Mouse (Mus musculus) neural tube, embryonic 15.5 days (tissue): ENCODE results near the gene Lrrc72. TPM values are rescaled to one million over a fixed set of nuclear protein-coding genes. Genes with fewer than 3 reads are reported as not detected.

Experiments
- ATAC-seq: fragments of 200-750 bp; cut with Nextera tagmentation; 2 replicates; pipeline ENCODE4 v1.8.0; 2017; ENCODE audit warnings: mild to moderate bottlenecking, moderate TSS enrichment, moderate library complexity; ENCODE audit not compliant: low FRiP score
- H3K27ac ChIP-seq: fragments of 300-500 bp; sonication (generic); replicated peaks from 2 replicates; pipeline ENCODE4 v1.5.1; 2015; ENCODE audit warnings: mild to moderate bottlenecking, inconsistent platforms
- H3K27me3 ChIP-seq: fragments of 300-500 bp; sonication (generic); replicated peaks from 2 replicates; pipeline ENCODE4 v1.6.1; 2015; ENCODE audit warnings: inconsistent platforms
- H3K36me3 ChIP-seq: fragments of 300-500 bp; sonication (generic); 2 replicates; pipeline ENCODE4 v1.6.1; 2015; ENCODE audit warnings: inconsistent platforms
- H3K4me1 ChIP-seq: fragments of 300-500 bp; sonication (generic); 2 replicates; pipeline ENCODE4 v1.6.1; 2015; ENCODE audit warnings: inconsistent platforms
- H3K4me2 ChIP-seq: fragments of 300-500 bp; sonication (generic); 2 replicates; pipeline ENCODE4 v1.6.1; 2015; ENCODE audit warnings: inconsistent platforms, mild to moderate bottlenecking, moderate library complexity
- H3K4me3 ChIP-seq: fragments of 300-500 bp; sonication (generic); replicated peaks from 2 replicates; pipeline ENCODE4 v1.5.1; 2015; ENCODE audit warnings: mild to moderate bottlenecking, inconsistent platforms
- H3K9ac ChIP-seq: fragments of 300-500 bp; sonication (generic); replicated peaks from 2 replicates; pipeline ENCODE4 v1.6.1; 2015; ENCODE audit warnings: mild to moderate bottlenecking, inconsistent platforms
- H3K9me3 ChIP-seq: fragments of 300-500 bp; sonication (generic); replicated peaks from 2 replicates; pipeline ENCODE4 v1.6.1; 2016; ENCODE audit warnings: inconsistent platforms
- whole genome bisulfite sequencing: fragments of 180-500 bp; shearing (Covaris S2); methylation state at CpG from one replicate; pipeline ENCODE4 v1.1.7; 2015; ENCODE audit warnings: mixed read lengths; 5-methylcytosine and 5-hydroxymethylcytosine counted together
- polyA plus RNA-seq: library from polyadenylated mRNA; unstranded; fragments of >200 nt; fragmentation: Nextera tagmentation; extraction: Ambion mirVana; gene quantifications from 2 replicates; pipeline ENCODE4 v1.2.1, GENCODE M21; 2015

The Lrrc72 gene
- polyA plus RNA-seq, result not detected in 2 replicates

GRCm38 (mm10) chr12:36253298-36253697 is at the start of gene Lrrc72:
TSS of gene Lrrc72 (minus strand) at chr12:36253398.
- Histone ChIP-seq H3K4me1 (no peaks in the 10 kb centered on the region), H3K27me3 (no peaks in the 10 kb centered on the region), H3K9ac (no peak within 1 kb of the TSS), H3K27ac (no peak within 1 kb of the TSS), H3K9me3 (no peaks in the 10 kb centered on the region), H3K4me3 (no peak within 1 kb of the TSS), H3K36me3 (no peaks in the 10 kb centered on the region), H3K4me2 (no peak within 1 kb of the TSS)
- WGBS, result 93% methylated on average over 9 of the region's 9 CpGs
- ATAC-seq, result no peak

DNA sequence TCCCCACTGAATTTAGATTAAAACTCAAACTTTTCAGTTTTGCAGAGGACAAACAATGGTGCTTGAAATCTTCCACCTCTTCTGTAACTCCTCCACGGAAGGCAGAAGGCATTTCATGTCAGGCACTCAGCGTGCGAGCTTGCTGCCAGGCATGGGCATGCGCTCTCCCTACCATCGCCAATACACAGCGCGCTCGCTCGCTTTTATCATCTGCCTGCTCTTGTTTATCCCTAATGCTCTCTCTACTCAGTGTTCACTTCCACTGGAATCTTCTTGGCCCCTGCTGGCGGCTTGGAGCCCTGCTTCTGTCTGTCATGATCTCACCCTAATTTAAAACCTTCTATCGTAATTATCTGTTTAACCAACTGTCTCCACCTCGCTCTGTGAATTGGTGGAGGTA is 49.1 kb upstream of the Lrrc72 start:
- Histone ChIP-seq H3K4me1 (no peaks in the 10 kb centered on the region), H3K27me3 (no peaks in the 10 kb centered on the region), H3K4me3 (no peak overlapping the region), H3K27ac (no peak overlapping the region), H3K9me3 (no peaks in the 10 kb centered on the region), H3K4me2 (no peak overlapping the region), H3K36me3 (no peaks in the 10 kb centered on the region), H3K9ac (no peak overlapping the region)
- 84% methylated on average over 12 of the region's 12 CpGs for WGBS
- ATAC-seq, result no peak

- Histone ChIP-seq H3K4me2 (no peak overlapping the region), H3K27me3 (no peaks in the 10 kb centered on the region), H3K27ac (no peak overlapping the region), H3K4me3 (no peak overlapping the region), H3K36me3 (no peaks in the 10 kb centered on the region), H3K4me1 (no peaks in the 10 kb centered on the region), H3K9me3 (no peaks in the 10 kb centered on the region), H3K9ac (no peak overlapping the region)
- no peak for ATAC-seq
- 84% methylated on average over 6 of the region's 6 CpGs for WGBS
Observed at GRCm38 (mm10) chr12:36291346-36291745, 38.1 kb upstream of the Lrrc72 start.

DNA sequence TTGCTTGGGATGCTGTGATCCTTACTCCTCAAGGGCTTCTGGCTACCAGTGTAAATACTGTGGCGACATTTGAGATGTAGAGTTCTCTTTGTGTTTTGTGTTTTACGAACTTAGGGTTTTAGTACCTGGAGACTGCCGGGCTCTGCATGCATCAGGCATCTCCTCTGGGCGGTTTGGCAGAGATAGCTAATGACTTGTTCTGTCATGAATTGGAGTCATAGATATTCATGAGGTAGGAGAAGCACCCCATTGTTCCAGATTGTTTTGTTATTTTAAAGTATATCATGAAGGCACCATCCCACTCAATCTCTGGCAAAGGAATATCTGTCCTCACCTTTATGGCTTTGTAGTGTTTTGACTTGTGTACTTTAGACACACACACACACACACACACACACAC is 37.3 kb upstream of the Lrrc72 start:
- Histone ChIP-seq H3K9ac (no peak overlapping the region), H3K36me3 (no peaks in the 10 kb centered on the region), H3K4me3 (no peak overlapping the region), H3K4me1 (no peaks in the 10 kb centered on the region), H3K4me2 (no peak overlapping the region), H3K9me3 (no peaks in the 10 kb centered on the region), H3K27me3 (no peaks in the 10 kb centered on the region), H3K27ac (no peak overlapping the region)
- WGBS, result 55% methylated on average over 4 of the region's 4 CpGs
- ATAC-seq, result no peak

DNA sequence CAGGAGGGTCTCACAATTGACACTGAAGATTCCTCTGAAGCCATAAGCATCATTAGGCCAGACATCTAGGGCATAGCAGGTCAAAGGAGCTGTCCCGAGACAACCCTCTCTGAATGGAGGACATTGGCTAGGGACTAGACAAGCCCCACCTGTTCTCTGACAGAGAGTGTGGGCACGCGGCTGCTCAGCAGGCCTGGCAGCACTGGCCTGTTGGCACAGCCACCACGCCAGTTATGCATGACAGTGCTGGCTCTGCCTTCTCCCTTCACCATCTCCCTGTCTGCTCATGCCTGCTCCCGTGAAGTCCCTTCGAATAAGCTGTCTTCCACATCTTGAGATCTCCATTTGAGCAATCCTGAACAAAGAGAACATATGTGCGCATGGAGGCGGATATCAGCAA is 36.4 kb upstream of the Lrrc72 start:
- ATAC-seq, result no peak
- Histone ChIP-seq H3K9ac (no peak overlapping the region), H3K4me1 (no peaks in the 10 kb centered on the region), H3K27me3 (no peaks in the 10 kb centered on the region), H3K27ac (no peak overlapping the region), H3K4me2 (no peak overlapping the region), H3K36me3 (no peaks in the 10 kb centered on the region), H3K4me3 (no peak overlapping the region), H3K9me3 (no peaks in the 10 kb centered on the region)
- 88% methylated on average over 8 of the region's 8 CpGs for WGBS

GRCm38 (mm10) chr12:36274823-36275222 is 21.6 kb upstream of the Lrrc72 start:
- 66% methylated on average over 3 of the region's 3 CpGs for WGBS
- no peak overlapping the region for H3K4me2 ChIP-seq
- H3K4me3 ChIP-seq, result no peak overlapping the region
- no peak for ATAC-seq
- H3K36me3 ChIP-seq, result no peaks in the 10 kb centered on the region
- H3K4me1 ChIP-seq, result no peaks in the 10 kb centered on the region
- H3K27me3 ChIP-seq, result no peaks in the 10 kb centered on the region
- H3K27ac ChIP-seq, result no peak overlapping the region
- no peaks in the 10 kb centered on the region for H3K9me3 ChIP-seq
- no peak overlapping the region for H3K9ac ChIP-seq

- Histone ChIP-seq H3K27me3 (no peaks in the 10 kb centered on the region), H3K9me3 (no peaks in the 10 kb centered on the region), H3K36me3 (no peaks in the 10 kb centered on the region), H3K4me1 (no peaks in the 10 kb centered on the region), H3K27ac (no peak overlapping the region), H3K4me2 (no peak overlapping the region), H3K4me3 (no peak overlapping the region), H3K9ac (no peak overlapping the region)
- no peak for ATAC-seq
- 90% methylated on average over 8 of the region's 8 CpGs for WGBS
Observed at GRCm38 (mm10) chr12:36267670-36268246, 14.6 kb upstream of the Lrrc72 start.

DNA sequence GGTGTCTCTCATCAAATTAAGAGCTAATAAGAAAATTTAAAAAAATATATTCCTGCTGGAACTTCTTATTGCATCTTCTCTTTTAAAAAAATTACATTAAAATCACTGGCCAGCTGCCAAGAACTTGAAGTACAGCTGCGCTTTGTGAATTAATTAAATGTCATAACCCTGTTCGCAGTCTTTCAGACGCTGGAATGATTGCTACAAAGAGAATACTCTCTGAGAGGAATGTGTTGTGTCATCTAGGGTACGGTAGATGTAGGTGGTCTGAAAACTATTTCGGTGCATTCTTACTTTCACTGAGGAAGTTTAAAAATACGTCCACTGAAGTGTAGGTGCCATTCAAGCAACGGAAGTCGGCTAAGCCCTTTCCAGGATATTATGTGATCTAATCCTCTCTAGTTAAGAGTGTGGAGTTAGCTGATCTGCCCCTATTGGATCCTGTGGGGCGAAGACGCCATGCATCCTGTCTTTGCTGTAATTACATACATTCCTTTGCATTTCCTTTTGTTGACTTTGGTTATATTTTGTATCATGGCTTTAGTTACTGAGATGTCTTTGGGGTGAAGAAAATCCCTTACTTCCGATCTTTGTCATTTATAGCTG is 9.0 kb upstream of the Lrrc72 start:
- no peaks in the 10 kb centered on the region for H3K9me3 ChIP-seq
- H3K4me1 ChIP-seq, result no peaks in the 10 kb centered on the region
- H3K4me2 ChIP-seq, result no peak overlapping the region
- H3K4me3 ChIP-seq, result no peak overlapping the region
- no peak overlapping the region for H3K9ac ChIP-seq
- no peak overlapping the region for H3K27ac ChIP-seq
- H3K27me3 ChIP-seq, result no peaks in the 10 kb centered on the region
- H3K36me3 ChIP-seq, result no peaks in the 10 kb centered on the region
- no peak for ATAC-seq
- WGBS, result 74% methylated on average over 11 of the region's 11 CpGs

- no peaks in the 10 kb centered on the region for H3K36me3 ChIP-seq
- no peak overlapping the region for H3K27ac ChIP-seq
- H3K4me3 ChIP-seq, result no peak overlapping the region
- H3K4me1 ChIP-seq, result no peaks in the 10 kb centered on the region
- WGBS, result 60% methylated on average over 5 of the region's 5 CpGs
- H3K27me3 ChIP-seq, result no peaks in the 10 kb centered on the region
- ATAC-seq, result no peak
- no peaks in the 10 kb centered on the region for H3K9me3 ChIP-seq
- no peak overlapping the region for H3K9ac ChIP-seq
- no peak overlapping the region for H3K4me2 ChIP-seq
Observed at GRCm38 (mm10) chr12:36255413-36255812, 2.2 kb upstream of the Lrrc72 start.

- no peak overlapping the region for H3K27ac ChIP-seq
- H3K4me1 ChIP-seq, result no peaks in the 10 kb centered on the region
- ATAC-seq, result no peak
- no peak overlapping the region for H3K9ac ChIP-seq
- no peaks in the 10 kb centered on the region for H3K9me3 ChIP-seq
- no peak overlapping the region for H3K4me2 ChIP-seq
- no peaks in the 10 kb centered on the region for H3K36me3 ChIP-seq
- 89% methylated on average over 3 of the region's 3 CpGs for WGBS
- H3K4me3 ChIP-seq, result no peak overlapping the region
- H3K27me3 ChIP-seq, result no peaks in the 10 kb centered on the region
Observed at GRCm38 (mm10) chr12:36241171-36241570, 12.0 kb downstream of the Lrrc72 start.

DNA sequence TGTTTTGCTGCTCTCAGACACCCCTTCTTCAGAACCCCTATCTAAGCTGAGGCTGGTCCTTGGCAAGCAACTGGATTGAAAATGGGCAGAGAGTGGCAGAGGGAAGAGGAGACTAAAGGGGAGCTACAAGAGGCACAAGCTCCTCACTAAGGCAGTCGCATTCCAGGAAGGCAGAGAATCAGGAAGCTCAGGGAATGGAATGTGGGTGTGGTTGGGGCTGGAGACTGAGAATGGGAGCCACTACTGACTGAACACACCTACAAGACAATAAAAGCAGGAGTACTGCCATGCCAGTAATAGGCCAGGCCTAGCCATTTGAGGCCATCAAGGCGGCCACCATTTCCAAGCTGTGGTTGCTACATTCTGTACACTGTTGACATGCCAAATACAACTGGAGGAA is 21.8 kb downstream of the Lrrc72 start:
- no peaks in the 10 kb centered on the region for H3K9me3 ChIP-seq
- no peak overlapping the region for H3K27ac ChIP-seq
- WGBS, result 93% methylated on average over 2 of the region's 2 CpGs
- H3K36me3 ChIP-seq, result no peaks in the 10 kb centered on the region
- H3K27me3 ChIP-seq, result no peaks in the 10 kb centered on the region
- no peaks in the 10 kb centered on the region for H3K4me1 ChIP-seq
- no peak overlapping the region for H3K4me2 ChIP-seq
- H3K9ac ChIP-seq, result no peak overlapping the region
- no peak overlapping the region for H3K4me3 ChIP-seq
- no peak for ATAC-seq

DNA sequence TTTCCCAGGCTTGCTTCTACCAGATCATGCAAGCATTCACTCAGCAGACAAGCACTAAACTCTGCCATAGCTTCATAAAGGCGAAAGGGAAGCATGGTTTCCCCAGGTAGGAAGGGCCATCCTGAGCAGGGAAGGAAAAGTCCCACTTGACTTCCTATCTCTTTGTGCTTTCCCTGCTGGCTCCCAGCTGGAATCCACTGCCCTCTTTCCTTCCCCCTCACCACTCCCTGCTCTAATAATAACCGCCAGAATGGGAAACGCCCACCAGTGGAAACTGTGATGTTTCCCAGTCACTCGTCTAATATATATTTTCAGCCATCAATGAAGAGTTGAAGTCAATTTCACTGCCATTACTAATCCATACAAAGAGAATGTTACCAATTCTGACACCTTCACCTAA is 28.8 kb downstream of the Lrrc72 start:
- no peak for ATAC-seq
- WGBS, result 70% methylated on average over 4 of the region's 4 CpGs
- Histone ChIP-seq H3K9me3 (no peaks in the 10 kb centered on the region), H3K9ac (no peak overlapping the region), H3K4me2 (no peak overlapping the region), H3K36me3 (no peaks in the 10 kb centered on the region), H3K4me3 (no peak overlapping the region), H3K27ac (no peak overlapping the region), H3K4me1 (no peaks in the 10 kb centered on the region), H3K27me3 (no peaks in the 10 kb centered on the region)
